Comparison of ENCODE assay signal across 8 mouse cellular contexts in the genomic region with DNA sequence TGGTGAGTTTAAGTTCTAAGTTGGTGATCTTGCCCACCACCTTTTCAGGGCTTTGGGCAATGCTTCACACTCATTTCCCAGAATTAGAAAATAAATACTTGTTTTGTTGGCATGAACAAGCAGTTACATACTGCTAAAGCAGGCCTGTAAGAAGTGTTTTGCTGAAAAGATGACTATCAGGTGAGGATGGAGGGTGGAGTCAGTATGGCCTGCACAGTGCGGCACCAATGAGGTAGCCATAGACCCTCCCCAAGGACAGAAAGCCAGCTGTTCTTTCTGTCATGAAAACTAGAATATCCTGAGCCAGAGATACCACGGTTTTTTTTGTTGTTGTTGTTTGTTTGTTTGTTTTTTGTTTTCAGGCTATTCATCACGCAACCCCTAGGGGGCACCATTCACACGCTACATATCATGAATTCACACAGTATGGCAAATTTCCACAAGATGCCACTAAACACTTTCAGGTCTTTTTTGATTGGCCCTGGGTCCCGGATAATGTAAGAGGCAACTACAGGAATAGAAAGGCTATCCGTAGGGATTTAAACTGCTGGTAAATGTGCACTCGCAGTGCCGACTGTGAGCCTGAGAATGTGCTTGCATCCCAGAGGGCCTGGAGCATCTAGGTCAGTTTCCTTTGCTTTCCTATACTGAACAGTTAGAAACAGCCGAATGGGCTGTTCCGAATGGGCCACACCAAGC. TPM values are rescaled to one million over a fixed set of nuclear protein-coding genes. Genes with fewer than 3 reads are reported as not detected.
DNase-seq lines count a peak whose midpoint lies in the region; ATAC-seq and TF ChIP-seq lines count a peak whose summit lies in the region.

No protein-coding gene starts in this region.

- WGBS in lung, adult 2 months = 68% methylated on average over 10 of the region's 10 CpGs

- no peaks in the 10 kb centered on the region for H3K4me1 ChIP-seq in lung, adult 2 months (ENCODE audit: control insufficient read depth, insufficient read depth, low read length)

- no peak overlapping the region for H3K4me3 ChIP-seq in lung, adult 2 months (replicated peaks; ENCODE audit: extremely low read depth, low read depth, low read length)

- peak; percentile 74 for ATAC-seq in cerebellum, adult (ENCODE audit: insufficient number of reproducible peaks, low FRiP score, low TSS enrichment)
- ATAC-seq in megakaryocyte-erythroid progenitor cell, adult 5-6 weeks (replicated peaks; ENCODE audit: low FRiP score, low TSS enrichment, poor library complexity, severe bottlenecking) = no peak
- no peak for ATAC-seq in frontal cortex, adult (ENCODE audit: low TSS enrichment)

- TF ChIP-seq POLR2A in lung, adult 2 months (IDR thresholded peaks at IDR 0.05; ENCODE audit: borderline replicate concordance, extremely low read depth, low read depth, low read length) = no peak

- DNase-seq in cerebellum, adult 11-12 months = no peak
- DNase-seq in lung, postnatal 10 days = peak; percentile 14
- no peak for DNase-seq in lung, adult 2 months
- peak; percentile 44 for DNase-seq in heart, adult 8-10 months (ENCODE audit: low spot score)
- peak; percentile 45 for DNase-seq in thymus, postnatal 0 days (ENCODE audit: low spot score)

- no peak for TF ChIP-seq CTCF in lung, adult 2 months (IDR thresholded peaks at IDR 0.05; ENCODE audit: insufficient read depth, low read length)

RNA-seq across cellular contexts. Expression of a gene that starts 18.0 kb away (rescaled TPM):
- polyA plus RNA-seq in lung, adult 2 months (2012; rRNA removed) = 165 and 207 TPM in 2 replicates
- total RNA-seq in heart, adult 8-10 months (2022) = 100 to 1,000 TPM; 111 to 155 (median 132) TPM
- polyA plus RNA-seq in thymus, postnatal 0 days (2015; fragmentation: Nextera tagmentation; extraction: Ambion mirVana) = 63.0 and 71.7 TPM in 2 replicates
- 60.3 and 71.1 TPM in 2 replicates for total RNA-seq in megakaryocyte-erythroid progenitor cell, adult 5-6 weeks (2014; fragmentation: Nextera tagmentation)
- total RNA-seq in megakaryocyte-erythroid progenitor cell, adult 5-6 weeks (2017) = 80.0 and 80.6 TPM in 2 replicates

RNA-seq across cellular contexts. Expression of a gene that starts 40.0 kb away (rescaled TPM):
- 9.5 and 9.6 TPM in 2 replicates for polyA plus RNA-seq in lung, adult 2 months (2012; rRNA removed)
- total RNA-seq in heart, adult 8-10 months (2022) = 1 to 10 TPM; 4.4 to 6.7 (median 4.6) TPM
- polyA plus RNA-seq in thymus, postnatal 0 days (2015; fragmentation: Nextera tagmentation; extraction: Ambion mirVana) = 16.7 and 17.2 TPM in 2 replicates
- total RNA-seq in megakaryocyte-erythroid progenitor cell, adult 5-6 weeks (2014; fragmentation: Nextera tagmentation) = 29.5 and 37.0 TPM in 2 replicates
- 34.7 and 35.2 TPM in 2 replicates for total RNA-seq in megakaryocyte-erythroid progenitor cell, adult 5-6 weeks (2017)

Comparison
In these comparisons a context has a peak if more than half of its experiments do, and no peak if none do; other contexts are left out.
1. DNase-seq: peak in lung, postnatal 10 days (single experiment), heart, adult 8-10 months (single experiment) and thymus, postnatal 0 days (single experiment); none in cerebellum, adult 11-12 months (single experiment) and lung, adult 2 months (single experiment).